Mouse (Mus musculus): ENCODE results near the gene Gm44973.
A peak's percentile ranks its signal among the peaks of the same experiment; 100 is the strongest.
"Not testable (repeated sequence)": the region's sequence is repeated elsewhere in the genome, so short reads cannot be mapped to it uniquely, and the experiment has no call there.

Gm44973 gene

GRCm38 (mm10) chr7:5051193-5052192 lies 36.2 kb downstream of the Gm44973 start, which contains the start of gene Zfp580:
TSS of gene Zfp580 (plus strand) at chr7:5051538.
- peak; percentile 55 to 62 for DNase-seq (ENCODE audit: low read depth in 2 of 2, low spot score in 2 of 2)

- no peak for DNase-seq (ENCODE audit: low read depth in 2 of 2, low spot score in 2 of 2)
Measured at GRCm38 (mm10) chr7:5052438-5052837, 37.1 kb downstream of the Gm44973 start.

DNA sequence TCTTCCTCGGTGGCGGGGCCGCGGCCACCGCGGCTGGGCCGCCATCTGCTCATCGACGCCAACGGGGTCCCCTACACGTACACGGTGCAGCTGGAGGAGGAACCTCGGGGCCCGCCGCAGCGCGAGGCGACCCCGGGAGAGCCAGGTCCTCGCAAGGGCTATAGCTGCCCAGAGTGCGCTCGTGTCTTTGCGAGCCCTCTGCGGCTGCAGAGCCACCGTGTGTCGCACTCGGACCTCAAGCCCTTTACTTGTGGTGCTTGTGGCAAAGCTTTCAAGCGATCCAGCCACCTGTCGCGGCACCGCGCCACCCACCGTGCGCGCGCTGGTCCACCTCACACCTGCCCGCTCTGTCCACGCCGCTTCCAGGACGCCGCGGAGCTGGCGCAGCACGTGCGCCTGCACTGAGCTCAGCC lies 37.6 kb downstream of the Gm44973 start:
- DNase-seq (ENCODE audit: low read depth in 2 of 2, low spot score in 2 of 2) = no peak

- DNase-seq (ENCODE audit: low read depth in 2 of 2, low spot score in 2 of 2) = no peak
Measured at GRCm38 (mm10) chr7:5053456-5054179, 38.3 kb downstream of the Gm44973 start.

DNA sequence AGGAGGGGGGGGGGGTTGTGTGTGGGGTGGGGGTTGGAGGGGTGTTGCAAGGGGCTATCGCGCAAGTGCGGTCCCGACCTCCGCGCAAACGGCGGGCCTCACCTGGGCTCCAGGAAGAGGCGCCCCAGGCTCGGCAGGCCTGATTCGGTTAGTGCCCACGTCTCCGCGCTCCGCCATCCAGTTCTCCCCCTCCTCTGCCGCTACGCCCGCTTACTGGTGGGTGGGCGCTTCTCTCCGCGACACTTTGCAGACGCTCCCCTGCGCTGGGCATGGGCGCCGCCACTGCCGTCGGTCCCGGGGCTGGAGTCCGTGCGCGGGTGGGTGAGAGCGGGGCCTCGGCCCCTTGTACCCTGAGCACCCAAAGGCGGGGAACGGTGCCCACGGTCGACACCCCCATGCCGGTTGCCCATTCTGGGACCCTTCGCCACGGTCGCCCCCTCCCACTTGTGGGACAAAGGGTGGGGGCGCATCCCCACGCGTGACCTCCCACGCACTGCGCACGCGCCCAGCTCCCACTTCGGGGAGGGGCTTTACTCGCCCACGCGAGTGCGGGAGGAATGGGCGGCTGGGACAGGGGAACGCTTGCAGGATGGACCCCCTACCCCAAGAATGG lies 41.5 kb downstream of the Gm44973 start:
- no peak for DNase-seq (ENCODE audit: low read depth in 2 of 2, low spot score in 2 of 2)

GRCm38 (mm10) chr7:5057381-5057780 lies 42.1 kb downstream of the Gm44973 start:
- DNase-seq (ENCODE audit: low read depth in 2 of 2, low spot score in 2 of 2) = no peak

DNA sequence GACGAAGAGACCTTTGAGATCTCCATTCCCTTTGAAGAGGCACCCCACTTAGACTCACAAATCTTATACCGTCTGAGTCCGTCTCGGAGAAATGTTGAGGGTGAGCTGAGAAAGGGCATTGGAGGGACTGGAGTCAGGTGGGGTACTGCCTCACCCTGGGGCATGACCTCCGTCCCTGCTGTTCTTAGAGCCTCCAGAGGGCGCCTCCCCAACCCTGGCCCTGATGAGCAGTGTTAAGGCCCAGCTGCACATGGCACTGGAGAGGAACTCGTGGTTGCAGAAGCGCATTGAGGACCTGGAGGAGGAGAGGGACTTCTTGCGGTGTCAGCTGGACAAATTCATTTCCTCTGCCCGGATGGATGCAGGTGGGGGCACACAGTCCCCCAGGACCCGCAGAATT lies 42.5 kb downstream of the Gm44973 start:
- no peak for DNase-seq (ENCODE audit: low read depth in 2 of 2, low spot score in 2 of 2)

GRCm38 (mm10) chr7:5058631-5059030 lies 43.3 kb downstream of the Gm44973 start:
- DNase-seq (ENCODE audit: low read depth in 2 of 2, low spot score in 2 of 2) = no peak

DNA sequence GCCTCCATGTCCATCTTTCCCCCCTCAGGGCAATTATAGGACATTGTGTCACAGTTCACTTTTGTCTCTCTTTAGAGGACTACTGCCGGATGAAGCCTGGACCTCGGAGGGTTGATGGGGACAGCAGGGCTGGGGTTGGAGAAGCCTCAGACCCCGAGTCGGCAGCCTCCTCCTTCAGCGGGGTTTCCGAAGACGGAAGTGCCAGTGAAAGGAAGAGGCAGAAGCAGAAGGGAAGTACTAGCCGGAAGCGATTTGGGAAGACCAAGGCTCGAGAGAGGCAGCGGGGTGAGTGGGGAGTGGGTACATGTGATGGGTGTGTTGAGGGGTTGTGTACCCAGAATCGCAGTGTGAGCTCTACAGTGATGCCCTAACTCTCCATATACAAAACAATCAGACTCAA lies 44.1 kb downstream of the Gm44973 start:
- DNase-seq (ENCODE audit: low read depth in 2 of 2, low spot score in 2 of 2) = no peak

DNA sequence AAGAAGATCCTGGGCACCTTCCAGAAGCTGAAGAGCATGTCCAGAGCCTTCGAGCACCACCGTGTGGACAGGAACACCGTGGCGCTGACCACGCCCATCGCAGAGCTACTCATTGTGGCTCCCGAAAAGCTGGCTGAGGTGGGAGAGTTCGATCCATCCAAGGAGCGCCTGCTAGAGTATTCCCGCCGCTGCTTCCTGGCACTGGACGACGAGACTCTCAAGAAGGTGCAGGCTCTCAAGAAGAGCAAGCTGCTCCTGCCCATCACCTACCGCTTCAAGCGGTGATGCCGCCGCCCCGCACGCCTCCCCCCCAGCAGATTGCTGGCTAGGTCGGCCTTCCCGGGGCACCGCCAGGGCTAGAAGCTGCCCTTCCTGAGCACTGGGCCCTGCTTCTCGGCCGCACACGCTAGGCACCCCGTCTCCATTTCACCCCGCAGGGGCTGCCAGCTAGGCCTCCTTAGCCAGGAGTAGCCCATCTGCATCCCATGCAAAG lies 45.0 kb downstream of the Gm44973 start:
- peak; percentile 37 to 55 for DNase-seq (ENCODE audit: low read depth in 2 of 2, low spot score in 2 of 2)

- peak; percentile 97 to 98 for DNase-seq (ENCODE audit: low read depth in 2 of 2, low spot score in 2 of 2)
Measured at GRCm38 (mm10) chr7:5060944-5061773, 45.9 kb downstream of the Gm44973 start.

DNA sequence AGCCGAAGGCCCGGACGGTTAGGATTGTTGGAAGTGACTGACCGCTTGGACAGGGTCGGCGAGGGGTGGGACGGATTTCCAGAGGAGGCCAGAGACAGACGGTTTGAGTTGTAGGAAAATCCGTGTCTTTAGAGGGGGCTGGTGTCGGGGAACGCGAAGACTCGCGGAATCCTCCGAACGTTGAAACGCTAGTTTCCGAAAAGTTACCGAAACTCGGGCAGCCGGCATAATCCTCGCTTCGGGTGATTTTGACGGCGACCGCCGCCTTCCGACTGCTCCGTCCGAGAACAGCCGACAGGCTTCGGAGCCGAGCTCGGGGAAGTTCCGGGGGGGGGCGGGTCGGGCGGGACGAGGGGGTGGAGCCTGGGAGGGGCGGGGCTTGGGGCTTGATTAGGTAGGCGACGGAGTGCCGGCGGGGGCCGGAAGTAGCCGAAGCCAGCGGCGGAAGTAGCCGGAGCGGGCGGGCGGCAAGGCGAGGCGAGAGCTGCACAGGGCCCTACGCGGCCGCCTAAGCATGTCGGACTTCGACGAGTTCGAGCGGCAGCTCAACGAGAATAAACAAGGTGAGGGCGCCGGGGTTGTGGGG lies 46.6 kb downstream of the Gm44973 start, which contains the start of gene U2af2:
U2af2 (plus strand) TSS at position 370 of the 586 bp plus-strand sequence.
- peak; percentile 90 for DNase-seq (ENCODE audit: low read depth in 2 of 2, low spot score in 2 of 2)

DNA sequence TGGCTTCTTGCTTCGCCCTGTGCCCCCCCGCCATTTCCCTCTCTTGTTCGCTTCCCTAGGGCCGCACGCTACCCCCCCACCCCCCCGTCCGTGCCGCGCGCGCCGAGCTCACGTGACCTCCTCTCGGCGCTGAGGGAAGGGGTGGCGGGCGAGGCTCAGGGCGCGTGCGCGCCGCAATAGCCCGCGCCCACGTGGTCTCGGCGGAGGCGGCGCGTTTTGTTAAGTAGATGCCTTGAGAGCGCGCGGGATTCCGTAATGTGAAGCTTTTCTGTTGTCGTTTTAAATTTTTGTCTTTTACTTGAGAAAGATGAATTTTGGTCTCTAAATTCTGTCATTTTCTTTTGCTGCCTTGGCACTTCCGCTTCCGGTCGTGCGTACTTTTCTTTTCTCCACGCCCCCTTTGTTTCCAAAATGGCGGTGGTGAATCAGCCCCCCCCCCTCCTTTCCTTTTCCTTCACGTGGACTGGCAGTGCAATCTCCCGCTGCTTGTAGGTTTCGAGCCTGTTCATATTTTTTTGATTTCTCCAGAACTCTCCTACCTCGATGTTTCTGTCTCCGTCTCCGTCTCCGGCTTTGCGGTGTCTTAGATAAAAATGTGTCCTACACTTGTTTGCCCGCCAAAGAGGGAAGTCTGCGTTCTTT lies 47.2 kb downstream of the Gm44973 start:
- peak; percentile 63 to 67 for DNase-seq (ENCODE audit: low read depth in 2 of 2, low spot score in 2 of 2)

GRCm38 (mm10) chr7:5064886-5065285 lies 49.6 kb downstream of the Gm44973 start:
- DNase-seq (ENCODE audit: low read depth in 2 of 2, low spot score in 2 of 2) = no peak

GRCm38 (mm10) chr7:5073586-5073985 lies 58.3 kb downstream of the Gm44973 start:
- no peak for DNase-seq (ENCODE audit: low read depth in 2 of 2, low spot score in 2 of 2)

DNA sequence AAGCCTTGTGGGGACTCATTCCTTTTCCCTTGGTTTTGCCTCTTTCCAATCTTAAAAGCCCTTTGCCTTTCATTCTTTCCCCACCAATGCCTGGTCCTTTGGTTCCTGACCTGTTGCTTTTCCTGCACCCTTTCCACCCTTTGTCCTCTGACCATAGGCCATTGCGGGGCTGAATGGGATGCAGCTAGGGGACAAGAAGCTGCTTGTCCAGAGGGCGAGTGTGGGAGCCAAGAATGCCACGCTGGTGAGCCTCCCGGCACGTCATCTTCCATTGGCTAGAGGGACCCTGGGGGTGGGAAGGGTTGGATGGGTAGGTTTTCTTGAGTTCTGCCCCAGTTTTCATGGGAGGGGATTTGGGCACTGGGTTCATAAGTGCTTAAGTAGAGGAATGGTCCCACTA lies 59.7 kb downstream of the Gm44973 start:
- DNase-seq (ENCODE audit: low read depth in 2 of 2, low spot score in 2 of 2) = no peak

DNA sequence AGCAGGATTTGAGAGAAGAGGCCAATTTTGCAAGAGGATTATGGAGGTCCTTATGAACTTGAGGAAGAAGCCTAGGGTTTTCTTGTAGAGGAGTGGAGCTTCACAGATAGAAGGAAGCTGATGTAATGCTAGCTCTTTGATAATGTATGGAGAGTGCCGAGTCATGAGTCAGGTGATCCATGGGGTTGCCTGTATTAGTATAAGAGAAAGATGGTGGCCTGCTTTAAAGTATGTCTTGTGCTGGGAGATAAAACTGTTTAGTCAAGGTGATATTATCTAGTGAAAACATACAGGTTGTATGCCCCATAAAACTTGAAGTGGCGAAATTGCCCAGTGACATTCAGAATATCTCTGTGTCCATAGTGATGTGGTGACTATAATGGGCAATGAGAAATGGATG lies 61.6 kb downstream of the Gm44973 start:
- no peak for DNase-seq (ENCODE audit: low read depth in 2 of 2, low spot score in 2 of 2)

DNA sequence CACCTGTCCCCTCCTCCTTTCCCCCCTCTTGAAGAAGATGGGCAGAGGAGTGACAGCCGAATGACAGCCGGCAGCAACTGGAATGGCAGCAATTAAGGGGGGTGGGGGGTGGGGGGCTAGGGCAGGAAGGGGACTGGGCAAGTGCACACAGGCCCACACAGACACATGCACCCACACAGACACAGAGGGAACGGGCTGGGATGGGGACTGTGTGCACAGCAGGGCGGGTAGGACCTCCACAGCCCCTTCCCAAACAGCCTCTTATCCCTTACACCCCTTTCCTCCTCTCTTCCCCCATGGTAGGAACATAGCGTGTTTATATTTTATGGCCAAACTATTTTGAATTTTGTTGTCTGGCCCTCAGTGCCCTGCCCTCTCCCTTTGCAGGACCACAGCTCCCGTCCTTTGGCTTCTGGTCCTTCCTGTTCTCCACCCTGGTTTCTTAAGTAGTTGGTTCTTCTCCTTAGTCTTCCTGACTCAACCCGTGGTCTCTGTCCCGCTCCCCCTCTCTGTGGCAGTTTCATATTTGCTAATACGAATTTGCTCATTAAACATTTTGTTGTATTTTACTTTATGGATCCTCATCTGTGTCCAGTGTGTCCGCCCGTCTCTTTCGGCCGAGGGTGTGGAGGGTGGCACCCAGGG lies 64.2 kb downstream of the Gm44973 start:
- DNase-seq (ENCODE audit: low read depth in 2 of 2, low spot score in 2 of 2) = not testable (repeated sequence)

Measured in CD8-positive naive resting alpha-beta T cell, adult 2 months (primary cell).